Mouse (Mus musculus): ENCODE measurements around the gene Slc31a1. TPM values are rescaled to one million over a fixed set of nuclear protein-coding genes. Genes with fewer than 3 reads are reported as not detected.
A peak's percentile ranks its signal among the peaks of the same experiment; 100 is the strongest.

Slc31a1 gene
- polyA plus RNA-seq, 1 experiment from 2014 or later, result 54.3 TPM

- TF ChIP-seq CTCF (IDR thresholded peaks at IDR 0.05; ENCODE audit: low read depth), result no peak
- no peak for TF ChIP-seq EP300 (IDR thresholded peaks at IDR 0.05; ENCODE audit: low read depth)
Observed at GRCm38 (mm10) chr4:62431522-62431921, 71.0 kb downstream of the Slc31a1 start.

GRCm38 (mm10) chr4:62433939-62434870 lies 73.7 kb downstream of the Slc31a1 start:
- TF ChIP-seq EP300 (IDR thresholded peaks at IDR 0.05; ENCODE audit: low read depth) (no peak), CTCF (IDR thresholded peaks at IDR 0.05; ENCODE audit: low read depth) (no peak)
- 60% methylated on average over 7 of the region's 7 CpGs for WGBS (ENCODE audit: insufficient replicate concordance)
- H3K4me3 ChIP-seq (ENCODE audit: low read depth, low read length), result no peak overlapping the region
- DNase-seq (no peak), ATAC-seq (no peak)
- H3K27ac ChIP-seq (ENCODE audit: low read depth), result no peak overlapping the region
- H3K4me1 ChIP-seq (ENCODE audit: insufficient read depth), result peaks cover 6% of the 10 kb centered on the region; the same call in 1 of the 2 replicates
- H3K9me3 ChIP-seq (ENCODE audit: low read length), result no peaks in the 10 kb centered on the region
- no peaks in the 10 kb centered on the region for H3K36me3 ChIP-seq (replicated peaks; ENCODE audit: insufficient read depth, low read length)
- H3K4me2 ChIP-seq (ENCODE audit: low read depth, low read length), result no peak overlapping the region
- no peaks in the 10 kb centered on the region for H3K27me3 ChIP-seq (ENCODE audit: insufficient read depth, low read length)
- H3K9ac ChIP-seq (replicated peaks), result no peak overlapping the region

More at GRCm38 (mm10) chr4:62431522-62431921, 71.0 kb downstream of the Slc31a1 start:
- no peaks in the 10 kb centered on the region for H3K36me3 ChIP-seq (replicated peaks; ENCODE audit: insufficient read depth, low read length)
- H3K9me3 ChIP-seq (ENCODE audit: low read length), result no peaks in the 10 kb centered on the region
- no peak overlapping the region for H3K9ac ChIP-seq (replicated peaks)
- DNase-seq (peak; percentile 43), ATAC-seq (peak; percentile 58)
- 60% methylated on average over 4 of the region's 4 CpGs for WGBS (ENCODE audit: insufficient replicate concordance)
- H3K4me3 ChIP-seq (ENCODE audit: low read depth, low read length), result no peak overlapping the region
- H3K27ac ChIP-seq (ENCODE audit: low read depth), result no peak overlapping the region
- H3K4me1 ChIP-seq (ENCODE audit: insufficient read depth), result peaks cover 6% of the 10 kb centered on the region; the same call in 1 of the 2 replicates
- H3K27me3 ChIP-seq (ENCODE audit: insufficient read depth, low read length), result no peaks in the 10 kb centered on the region
- no peak overlapping the region for H3K4me2 ChIP-seq (ENCODE audit: low read depth, low read length)

DNA sequence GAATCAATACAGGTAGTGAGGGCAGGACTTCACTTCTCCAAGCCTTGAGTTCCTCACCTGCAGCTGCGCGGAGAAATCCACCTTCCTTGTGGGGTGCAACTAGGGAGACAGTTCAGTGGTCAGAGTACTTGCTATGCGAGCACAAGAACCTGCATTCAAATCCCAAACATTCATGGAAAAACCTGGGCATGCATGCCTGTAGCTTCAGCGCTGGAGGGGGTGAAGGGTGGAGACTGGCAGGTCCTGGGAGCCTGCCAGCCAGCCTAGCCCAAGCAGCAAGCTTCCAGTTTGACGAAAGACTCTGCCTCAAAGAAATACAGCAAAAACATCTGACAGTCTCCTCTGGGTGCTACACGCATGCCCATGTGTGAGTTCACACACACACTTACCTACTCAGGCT lies 74.6 kb downstream of the Slc31a1 start, which contains the start of gene Rnf183:
TSS of gene Rnf183 (minus strand) at position 172 of the 400 bp plus-strand sequence.
- H3K27me3 ChIP-seq (ENCODE audit: insufficient read depth, low read length), result no peaks in the 10 kb centered on the region
- 75% methylated on average over 6 of the region's 6 CpGs for WGBS (ENCODE audit: insufficient replicate concordance)
- ATAC-seq (no peak), DNase-seq (no peak)
- no peak within 1 kb of the TSS for H3K27ac ChIP-seq (ENCODE audit: low read depth)
- no peak within 1 kb of the TSS for H3K4me3 ChIP-seq (ENCODE audit: low read depth, low read length)
- TF ChIP-seq CTCF (IDR thresholded peaks at IDR 0.05; ENCODE audit: low read depth), result no peak
- no peak for TF ChIP-seq EP300 (IDR thresholded peaks at IDR 0.05; ENCODE audit: low read depth)
- H3K9ac ChIP-seq (replicated peaks), result no peak within 1 kb of the TSS
- peaks cover 6% of the 10 kb centered on the region; the same call in 1 of the 2 replicates for H3K4me1 ChIP-seq (ENCODE audit: insufficient read depth)
- H3K4me2 ChIP-seq (ENCODE audit: low read depth, low read length), result no peak within 1 kb of the TSS
- H3K9me3 ChIP-seq (ENCODE audit: low read length), result no peaks in the 10 kb centered on the region
- no peaks in the 10 kb centered on the region for H3K36me3 ChIP-seq (replicated peaks; ENCODE audit: insufficient read depth, low read length)

DNA sequence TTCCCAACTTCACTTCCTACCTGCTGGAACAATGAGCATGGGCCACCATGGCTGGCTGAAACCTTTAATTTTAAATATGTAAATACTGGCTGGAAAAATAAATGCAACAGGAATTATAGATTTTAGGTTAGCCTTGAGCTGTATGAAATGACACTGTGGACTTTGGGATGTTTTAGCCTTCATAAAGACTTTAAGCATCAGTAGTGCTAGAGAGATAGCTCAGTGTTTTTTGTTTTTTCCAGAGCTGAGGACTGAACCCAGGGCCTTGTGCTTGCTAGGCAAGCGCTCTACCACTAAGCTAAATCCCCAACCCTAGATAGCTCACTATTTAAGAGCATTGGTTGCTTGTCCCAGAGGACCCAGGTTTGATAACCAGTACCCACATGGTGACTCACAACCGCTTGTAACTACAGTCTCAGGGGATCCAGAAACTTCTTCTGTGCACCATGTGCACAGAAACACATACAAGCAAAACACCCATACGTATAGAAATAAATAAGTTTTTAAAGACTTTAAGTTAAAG lies 76.8 kb downstream of the Slc31a1 start:
- H3K27me3 ChIP-seq (ENCODE audit: insufficient read depth, low read length), result no peaks in the 10 kb centered on the region
- H3K27ac ChIP-seq (ENCODE audit: low read depth), result no peak overlapping the region
- ATAC-seq (no peak), DNase-seq (no peak)
- no peak overlapping the region for H3K4me2 ChIP-seq (ENCODE audit: low read depth, low read length)
- no peaks in the 10 kb centered on the region for H3K36me3 ChIP-seq (replicated peaks; ENCODE audit: insufficient read depth, low read length)
- whole genome bisulfite sequencing (ENCODE audit: insufficient replicate concordance), result 77% methylated on average over 3 of the region's 3 CpGs
- peaks cover under 1% of the 10 kb centered on the region; the same call in 1 of the 2 replicates for H3K4me1 ChIP-seq (ENCODE audit: insufficient read depth)
- no peak overlapping the region for H3K4me3 ChIP-seq (ENCODE audit: low read depth, low read length)
- TF ChIP-seq CTCF (IDR thresholded peaks at IDR 0.05; ENCODE audit: low read depth), result no peak
- TF ChIP-seq EP300 (IDR thresholded peaks at IDR 0.05; ENCODE audit: low read depth), result no peak
- no peak overlapping the region for H3K9ac ChIP-seq (replicated peaks)
- no peaks in the 10 kb centered on the region for H3K9me3 ChIP-seq (ENCODE audit: low read length)

DNA sequence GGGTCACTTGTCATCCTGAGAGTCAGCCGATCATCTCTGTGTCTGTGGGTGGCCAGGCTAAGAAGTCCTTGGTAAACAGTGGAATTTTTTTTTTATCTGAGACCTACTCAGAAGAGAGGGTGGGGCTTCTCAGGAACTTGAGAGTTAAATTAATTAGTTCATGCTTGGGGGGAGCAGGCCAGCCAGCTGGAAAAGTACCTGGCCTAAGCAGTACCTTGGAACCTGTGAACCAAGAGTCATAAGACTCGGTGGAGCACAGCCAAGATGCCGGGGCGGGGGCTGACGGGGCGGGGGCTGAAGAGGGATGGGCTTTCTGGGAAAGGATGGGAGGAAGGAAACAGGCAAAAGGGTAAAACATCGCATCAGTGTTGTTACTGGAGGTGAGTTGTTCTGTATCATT lies 77.3 kb downstream of the Slc31a1 start:
- Histone ChIP-seq H3K4me2 (ENCODE audit: low read depth, low read length) (no peak overlapping the region), H3K4me1 (ENCODE audit: insufficient read depth) (no peaks in the 10 kb centered on the region), H3K27ac (ENCODE audit: low read depth) (no peak overlapping the region), H3K9ac (replicated peaks) (no peak overlapping the region), H3K36me3 (replicated peaks; ENCODE audit: insufficient read depth, low read length) (no peaks in the 10 kb centered on the region), H3K4me3 (ENCODE audit: low read depth, low read length) (no peak overlapping the region), H3K27me3 (ENCODE audit: insufficient read depth, low read length) (no peaks in the 10 kb centered on the region), H3K9me3 (ENCODE audit: low read length) (no peaks in the 10 kb centered on the region)
- no peak for TF ChIP-seq CTCF (IDR thresholded peaks at IDR 0.05; ENCODE audit: low read depth)
- WGBS (ENCODE audit: insufficient replicate concordance), result 85% methylated on average over 7 of the region's 7 CpGs
- DNase-seq (no peak), ATAC-seq (no peak)

DNA sequence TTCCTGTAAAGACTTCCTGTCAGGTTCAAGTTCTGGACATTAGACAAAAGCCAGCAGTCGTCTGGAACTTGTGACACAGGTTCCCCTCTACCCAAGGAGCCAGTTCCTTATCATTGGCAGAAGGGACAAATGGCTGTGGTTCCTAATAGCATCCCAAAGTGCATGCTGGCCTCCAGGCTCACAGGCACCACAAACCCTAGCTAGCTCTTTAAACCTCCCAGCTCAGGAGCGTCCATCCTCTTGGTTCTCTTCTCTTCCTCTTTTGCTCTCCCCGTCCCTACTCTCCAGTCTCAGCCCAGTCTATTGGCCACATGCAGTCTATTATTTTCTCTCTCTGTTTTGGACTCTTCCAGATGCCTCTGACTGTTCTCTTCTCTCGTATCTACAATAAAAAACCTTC lies 79.3 kb downstream of the Slc31a1 start:
- Histone ChIP-seq H3K27ac (ENCODE audit: low read depth) (no peak overlapping the region), H3K27me3 (ENCODE audit: insufficient read depth, low read length) (no peaks in the 10 kb centered on the region), H3K4me1 (ENCODE audit: insufficient read depth) (no peaks in the 10 kb centered on the region), H3K9me3 (ENCODE audit: low read length) (no peaks in the 10 kb centered on the region), H3K36me3 (replicated peaks; ENCODE audit: insufficient read depth, low read length) (no peaks in the 10 kb centered on the region), H3K9ac (replicated peaks) (no peak overlapping the region), H3K4me2 (ENCODE audit: low read depth, low read length) (no peak overlapping the region), H3K4me3 (ENCODE audit: low read depth, low read length) (no peak overlapping the region)
- ATAC-seq, result no peak
- DNase-seq, result no peak
- no peak for TF ChIP-seq EP300 (IDR thresholded peaks at IDR 0.05; ENCODE audit: low read depth)
- no peak for TF ChIP-seq CTCF (IDR thresholded peaks at IDR 0.05; ENCODE audit: low read depth)
- WGBS (ENCODE audit: insufficient replicate concordance), result 41% methylated on average over 4 of the region's 4 CpGs
